ENCODE assay signal across 15 mouse cellular contexts in genomic region chr1:184629194-184629593, GRCm38 (mm10).
DNase-seq lines count a peak whose midpoint lies in the region; ATAC-seq lines count a peak whose summit lies in the region.
"Had no signal": no experiment of that assay in that cellular context is flagged by ENCODE, and none has a peak within 500 bp of the region (broad histone marks: within the 10 kb centered on the region; RNA-seq: fewer than 3 reads in every experiment).

No protein-coding gene starts in this region.

- H3K36me3 ChIP-seq in liver, embryonic 11.5 days (ENCODE audit: control insufficient read depth, insufficient read depth, low read length): no peaks in the 10 kb centered on the region
- no peaks in the 10 kb centered on the region for H3K36me3 ChIP-seq in forebrain, embryonic 12.5 days (replicated peaks)
- no peaks in the 10 kb centered on the region for H3K36me3 ChIP-seq in forebrain, embryonic 11.5 days (ENCODE audit: control insufficient read depth, insufficient read depth, low read length)
- H3K36me3 ChIP-seq: limb, embryonic 13.5 days; neural tube, embryonic 12.5 days had no signal

- H3K4me2 ChIP-seq in liver, embryonic 11.5 days: no peak overlapping the region
- H3K4me2 ChIP-seq in forebrain, embryonic 12.5 days: no peak overlapping the region
- H3K4me2 ChIP-seq in forebrain, embryonic 11.5 days (ENCODE audit: low read depth, low read length, severe bottlenecking): no peak overlapping the region
- H3K4me2 ChIP-seq: limb, embryonic 13.5 days; neural tube, embryonic 12.5 days had no signal

- peaks cover 20% of the 10 kb centered on the region for H3K4me1 ChIP-seq in liver, embryonic 11.5 days (replicated peaks; ENCODE audit: control insufficient read depth, insufficient read depth, low read length)
- no peaks in the 10 kb centered on the region for H3K4me1 ChIP-seq in forebrain, embryonic 12.5 days
- no peaks in the 10 kb centered on the region for H3K4me1 ChIP-seq in forebrain, embryonic 11.5 days (replicated peaks; ENCODE audit: control insufficient read depth, insufficient read depth, low read length)
- H3K4me1 ChIP-seq: neural tube, embryonic 12.5 days had no signal

- 72% methylated on average over 9 of the region's 9 CpGs for WGBS in liver, embryonic 11.5 days
- 93% methylated on average over 9 of the region's 9 CpGs for WGBS in forebrain, embryonic 12.5 days
- 88% methylated on average over 9 of the region's 9 CpGs for WGBS in forebrain, embryonic 11.5 days

- ATAC-seq in liver, embryonic 11.5 days (replicated peaks; ENCODE audit: low FRiP score): peak; percentile 58
- no peak for ATAC-seq in forebrain, embryonic 12.5 days (ENCODE audit: low FRiP score)
- ATAC-seq in forebrain, embryonic 11.5 days (replicated peaks; ENCODE audit: low FRiP score): no peak
- ATAC-seq: inflammation-experienced regulatory T-cells, adult 6 months had no signal

- no peaks in the 10 kb centered on the region for H3K9me3 ChIP-seq in liver, embryonic 11.5 days (ENCODE audit: control insufficient read depth, low read length)
- H3K9me3 ChIP-seq in forebrain, embryonic 12.5 days: no peaks in the 10 kb centered on the region
- no peaks in the 10 kb centered on the region for H3K9me3 ChIP-seq in forebrain, embryonic 11.5 days (ENCODE audit: control insufficient read depth, low read length)
- H3K9me3 ChIP-seq: limb, embryonic 13.5 days; megakaryocyte, embryonic 14.5 days; neural tube, embryonic 12.5 days had no signal

- H3K27ac ChIP-seq in liver, embryonic 11.5 days (ENCODE audit: low read depth, low read length): no peak overlapping the region; the same call in 1 of the 2 replicates
- no peak overlapping the region for H3K27ac ChIP-seq in forebrain, embryonic 12.5 days
- no peak overlapping the region for H3K27ac ChIP-seq in forebrain, embryonic 11.5 days (ENCODE audit: low read depth, low read length)
- H3K27ac ChIP-seq: layer of hippocampus, adult 2 months; limb, embryonic 13.5 days; neural tube, embryonic 12.5 days had no signal

- DNase-seq in spleen, adult 12 weeks (ENCODE audit: low spot score): peak; percentile 27
- DNase-seq in spleen, postnatal 36 days (ENCODE audit: low spot score in 2 of 2): no peak
- DNase-seq in brain, adult 2 months (ENCODE audit: low read depth, low spot score): peak; percentile 25
- no peak for DNase-seq in liver, embryonic 11.5 days (ENCODE audit: low spot score)
- peak; percentile 7 for DNase-seq in urinary bladder, postnatal 25 days (ENCODE audit: low spot score)
- DNase-seq in forebrain, embryonic 11.5 days (ENCODE audit: low spot score): no peak
- DNase-seq: cerebellum, postnatal 36 days; gastrocnemius, postnatal 25 days; right cerebral cortex, adult 18-20 months had no signal

- no peaks in the 10 kb centered on the region for H3K27me3 ChIP-seq in liver, embryonic 11.5 days (replicated peaks; ENCODE audit: control insufficient read depth, insufficient read depth, low read length)
- no peaks in the 10 kb centered on the region for H3K27me3 ChIP-seq in forebrain, embryonic 12.5 days
- H3K27me3 ChIP-seq in forebrain, embryonic 11.5 days (ENCODE audit: control insufficient read depth, insufficient read depth, low read length): no peaks in the 10 kb centered on the region
- H3K27me3 ChIP-seq: limb, embryonic 13.5 days; neural tube, embryonic 12.5 days had no signal

- no peak overlapping the region for H3K4me3 ChIP-seq in liver, embryonic 11.5 days (ENCODE audit: low read depth, low read length)
- no peak overlapping the region for H3K4me3 ChIP-seq in forebrain, embryonic 12.5 days (replicated peaks)
- H3K4me3 ChIP-seq in forebrain, embryonic 11.5 days (ENCODE audit: low read depth, low read length): no peak overlapping the region
- H3K4me3 ChIP-seq: layer of hippocampus, adult 2 months; limb, embryonic 13.5 days; megakaryocyte, embryonic 14.5 days; neural tube, embryonic 12.5 days had no signal

- no peak overlapping the region for H3K9ac ChIP-seq in liver, embryonic 11.5 days (ENCODE audit: low read depth, low read length)
- H3K9ac ChIP-seq in forebrain, embryonic 12.5 days: no peak overlapping the region
- no peak overlapping the region for H3K9ac ChIP-seq in forebrain, embryonic 11.5 days (ENCODE audit: low read length)
- H3K9ac ChIP-seq: limb, embryonic 13.5 days; neural tube, embryonic 12.5 days had no signal

Comparison
In these comparisons a context has a peak if more than half of its experiments do, and no peak if none do; other contexts are left out.
1. DNase-seq: peak in spleen, adult 12 weeks (single experiment), brain, adult 2 months (single experiment) and urinary bladder, postnatal 25 days (single experiment); none in spleen, postnatal 36 days (0 of 2), liver, embryonic 11.5 days (single experiment) and forebrain, embryonic 11.5 days (single experiment).